Mouse (Mus musculus) embryonic fibroblast, embryonic 13.5 days (primary cell): ENCODE data around the gene Tjp3. TPM values are rescaled to one million over a fixed set of nuclear protein-coding genes. Genes with fewer than 3 reads are reported as not detected.

Experiments
- H3K27ac ChIP-seq: 2 replicates; pipeline ENCODE4 v1.5.1; 2012; ENCODE audit warnings: low read length, control low read depth, inconsistent platforms; ENCODE audit not compliant: insufficient read depth
- H3K4me1 ChIP-seq: 2 replicates; pipeline ENCODE4 v1.6.1; 2011; ENCODE audit warnings: low read length; ENCODE audit not compliant: control insufficient read depth, insufficient read depth
- H3K4me3 ChIP-seq: 2 replicates; pipeline ENCODE4 v1.5.1; 2011; ENCODE audit warnings: mild to moderate bottlenecking, control low read depth, low read length; ENCODE audit not compliant: insufficient read depth
- CTCF ChIP-seq: IDR thresholded peaks from 2 replicates; pipeline ENCODE4 v1.5.1; 2011; ENCODE audit warnings: mild to moderate bottlenecking, control low read depth, low read length, moderate library complexity, borderline replicate concordance; ENCODE audit not compliant: insufficient read depth
- POLR2A ChIP-seq: IDR thresholded peaks from 2 replicates; pipeline ENCODE4 v1.6.1; 2011; ENCODE audit warnings: low read depth, mild to moderate bottlenecking, control low read depth, low read length, moderate library complexity
- polyA plus RNA-seq: library from polyadenylated mRNA; stranded (reverse); fragments of >200 nt; gene quantifications from 2 replicates; pipeline ENCODE4 v1.2.4, GENCODE M21; 2011; ENCODE audit warnings: low read depth; ENCODE audit not compliant: missing spikeins, insufficient read length

The Tjp3 gene
- polyA plus RNA-seq, 1 experiment, result not detected

DNA sequence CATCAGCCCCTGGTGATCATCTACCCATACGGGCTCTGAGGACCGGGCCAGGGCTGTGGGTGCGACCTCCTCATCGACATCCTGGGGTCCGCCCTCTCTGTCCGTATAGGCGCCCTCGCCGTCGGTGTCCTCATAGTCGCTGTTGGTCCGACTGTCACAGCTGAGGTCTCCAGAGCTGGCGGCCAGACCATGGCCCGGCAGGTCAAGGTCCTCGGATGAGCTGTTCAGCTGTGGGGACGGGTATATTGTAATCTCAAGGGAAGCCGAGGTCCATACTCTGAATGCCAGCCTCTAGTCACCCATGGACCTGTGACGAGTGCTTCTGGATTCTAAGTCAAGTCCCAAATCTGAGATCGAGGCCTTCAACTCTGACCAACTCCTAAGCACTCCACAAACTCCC lies 17.5 kb downstream of the Tjp3 start:
- H3K4me3 ChIP-seq, result no peak overlapping the region
- no peaks in the 10 kb centered on the region for H3K4me1 ChIP-seq
- no peak for TF ChIP-seq POLR2A
- TF ChIP-seq CTCF, result no peak
- no peak overlapping the region for H3K27ac ChIP-seq

DNA sequence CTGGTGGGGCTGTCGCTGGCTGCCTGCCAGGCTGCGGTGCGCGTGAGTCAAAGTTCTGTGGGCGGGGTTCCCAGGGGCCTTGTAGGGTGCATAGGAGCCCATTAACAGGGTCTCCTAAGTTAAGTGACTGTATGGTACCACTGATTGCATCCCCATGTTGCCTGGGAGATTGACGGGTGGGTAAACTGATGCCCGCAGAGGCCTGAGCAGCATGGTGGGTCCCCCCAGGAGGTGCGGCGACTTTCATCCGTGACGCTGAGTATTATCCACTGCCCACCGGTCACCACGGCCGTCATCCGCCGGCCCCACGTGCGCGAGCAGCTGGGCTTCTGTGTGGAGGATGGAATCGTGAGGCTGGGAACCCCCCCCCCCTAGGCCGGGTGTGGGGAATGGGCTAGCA lies 19.0 kb downstream of the Tjp3 start:
- no peak for TF ChIP-seq CTCF
- no peak for TF ChIP-seq POLR2A
- Histone ChIP-seq H3K27ac (no peak overlapping the region), H3K4me1 (no peaks in the 10 kb centered on the region), H3K4me3 (no peak overlapping the region)

DNA sequence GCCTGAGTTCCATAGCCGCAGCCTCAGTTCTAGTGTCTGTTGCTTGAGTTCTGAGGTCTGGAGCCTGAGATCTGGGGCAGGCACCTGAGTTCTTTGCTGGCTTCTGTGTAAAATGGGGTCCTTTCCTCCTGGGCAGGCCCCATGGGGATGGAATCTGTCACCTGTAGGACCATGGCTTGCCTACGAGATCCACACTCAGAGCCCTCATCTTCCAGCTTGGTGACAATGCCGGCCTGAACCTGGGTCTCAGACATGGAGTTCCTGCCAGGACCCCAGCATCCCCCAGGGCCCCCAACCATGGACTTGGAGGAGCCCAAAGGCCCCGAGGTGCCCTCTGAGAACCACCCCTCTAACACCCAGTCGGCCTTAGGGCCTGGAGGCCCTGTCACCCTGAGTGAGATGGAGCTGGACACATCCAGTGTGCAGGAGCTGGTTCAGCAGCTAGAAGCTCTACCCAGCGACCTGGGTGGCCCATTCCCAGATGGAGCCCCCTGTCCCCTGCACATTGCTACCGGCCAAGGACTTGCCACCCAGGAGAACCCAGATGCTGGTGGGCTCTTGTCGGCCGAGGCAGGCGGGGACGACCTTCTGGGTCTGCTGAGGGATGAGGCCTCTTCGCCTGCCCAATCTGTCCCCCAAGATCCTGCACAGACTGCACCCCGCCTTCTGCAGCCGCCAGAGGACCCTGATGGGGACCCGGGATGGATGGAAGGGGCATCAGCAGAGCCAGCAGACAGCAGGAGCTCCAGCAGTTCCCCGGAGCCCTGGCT lies 22.6 kb downstream of the Tjp3 start:
- peak overlapping the region; percentile 59 for H3K4me3 ChIP-seq
- no peaks in the 10 kb centered on the region for H3K4me1 ChIP-seq
- H3K27ac ChIP-seq, result no peak overlapping the region
- TF ChIP-seq POLR2A (no peak), CTCF (no peak)

DNA sequence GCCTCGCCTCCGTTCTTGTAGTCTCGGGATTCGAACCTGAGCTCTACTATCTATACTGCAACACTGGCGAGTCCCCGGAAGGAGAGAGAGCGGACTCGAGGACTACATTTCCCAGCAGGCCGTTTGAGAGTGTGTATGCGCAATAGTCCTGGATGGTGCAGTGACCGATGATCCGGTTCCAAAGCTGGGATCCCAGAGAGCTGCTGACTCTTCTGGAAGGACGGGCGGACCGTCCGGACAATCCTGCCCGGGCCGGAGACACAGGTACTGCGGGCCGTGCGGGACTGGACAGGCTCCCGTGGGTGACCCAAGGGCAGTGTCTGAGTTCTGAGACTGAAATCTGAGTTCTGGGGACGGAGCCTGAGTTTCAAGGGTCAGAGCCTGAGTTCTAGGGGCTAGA lies 23.3 kb downstream of the Tjp3 start:
- H3K4me3 ChIP-seq, result peak overlapping the region; percentile 59
- H3K4me1 ChIP-seq, result no peaks in the 10 kb centered on the region
- 0 out of 2 replicates have a peak overlapping the region, but pooled peaks have one; percentile 2 for H3K27ac ChIP-seq
- TF ChIP-seq CTCF (no peak), POLR2A (peak; percentile 97)

DNA sequence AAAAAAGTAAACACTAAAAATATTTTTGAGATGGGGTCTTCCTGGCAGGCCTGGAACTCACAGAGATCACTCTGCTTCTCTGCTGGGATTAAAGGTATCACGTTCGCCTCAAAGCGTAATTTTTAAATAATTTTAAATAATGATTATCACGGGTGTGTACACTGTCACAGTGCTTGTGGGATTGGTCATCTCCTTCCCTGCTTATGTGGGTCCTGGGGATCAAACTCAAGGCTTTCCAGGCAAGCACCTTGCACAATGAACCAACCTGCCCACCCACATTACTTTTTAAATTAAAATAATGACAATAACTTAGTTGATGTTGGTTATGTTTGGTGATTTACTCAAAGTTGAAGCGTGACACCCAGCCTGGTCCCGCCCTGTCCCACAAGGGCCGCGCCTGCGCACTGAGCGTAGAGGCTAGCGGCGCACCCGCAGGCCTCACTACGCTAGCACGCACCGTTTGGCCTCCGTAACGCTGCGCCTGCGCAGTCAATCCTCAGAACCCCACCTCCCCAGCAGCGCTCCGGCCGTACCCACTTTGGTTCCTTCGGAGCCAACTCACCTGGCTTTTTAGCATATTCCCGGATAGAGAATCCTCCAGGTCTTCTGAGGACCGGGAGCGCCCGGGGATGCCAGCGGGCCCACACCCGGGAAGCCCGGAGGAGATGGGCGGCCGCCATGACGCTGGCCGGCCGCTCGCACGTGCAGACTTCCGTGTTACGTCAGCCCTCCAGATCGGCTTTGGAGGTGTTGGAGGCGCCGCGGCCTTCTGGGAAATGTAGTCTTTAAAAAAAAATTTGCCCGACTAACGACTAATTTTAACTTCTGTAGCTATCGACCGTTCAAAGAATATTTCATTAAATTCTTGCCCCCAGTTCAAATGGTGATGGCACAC lies 24.9 kb downstream of the Tjp3 start, which contains the start of the genes Mrpl54 and Apba3:
Mrpl54 (minus strand) TSS at position 724 of the 895 bp plus-strand sequence.
Apba3 (plus strand) TSS at position 750 of the 895 bp plus-strand sequence.
- Histone ChIP-seq H3K4me3 (peak within 1 kb of the TSS; percentile 69), H3K4me1 (no peaks in the 10 kb centered on the region), H3K27ac (peak within 1 kb of the TSS; percentile 90)
- TF ChIP-seq CTCF (no peak), POLR2A (peak; percentile 87)

DNA sequence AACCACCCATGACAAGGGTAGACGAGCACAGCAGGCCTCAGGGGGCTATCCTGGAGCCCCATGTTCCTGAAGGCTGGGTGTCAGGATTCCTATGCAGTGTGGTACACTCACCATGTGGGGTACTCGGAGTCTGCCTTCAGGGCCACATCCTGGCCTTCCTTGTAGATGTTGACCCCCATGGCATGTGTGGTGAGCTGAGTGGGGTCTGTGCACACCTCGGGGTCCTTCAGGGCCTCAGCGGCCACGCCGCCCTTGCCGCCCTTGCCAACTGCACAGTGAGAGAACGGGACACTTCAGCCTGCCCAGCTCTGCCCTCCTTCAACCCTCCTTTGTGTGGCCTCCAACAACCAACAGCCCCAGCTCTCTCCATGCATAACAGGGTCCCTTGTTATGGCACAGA lies 25.8 kb downstream of the Tjp3 start:
- Histone ChIP-seq H3K27ac (no peak overlapping the region), H3K4me3 (peak overlapping the region; percentile 63), H3K4me1 (no peaks in the 10 kb centered on the region)
- TF ChIP-seq POLR2A (no peak), CTCF (no peak)

DNA sequence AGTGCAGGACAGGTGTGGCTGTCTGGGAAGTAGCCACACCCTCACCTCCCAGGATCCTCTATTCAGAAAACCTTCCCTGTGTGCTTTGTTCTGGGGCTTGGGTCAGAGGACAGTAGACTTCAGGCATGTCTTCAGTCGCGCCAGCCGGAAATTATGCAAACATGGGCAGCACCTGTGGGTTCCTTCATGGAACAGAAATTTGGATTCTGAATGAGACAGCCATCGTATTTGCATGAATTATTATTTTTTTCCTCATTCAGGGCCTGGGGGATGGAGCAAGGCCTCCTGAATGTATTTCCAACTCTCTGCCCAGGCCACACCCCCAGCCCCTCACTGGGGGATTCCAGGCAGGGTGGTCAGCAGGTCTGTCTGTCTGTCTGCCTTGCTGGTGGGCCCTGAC lies 30.4 kb downstream of the Tjp3 start:
- TF ChIP-seq CTCF (no peak), POLR2A (no peak)
- H3K4me1 ChIP-seq, result no peaks in the 10 kb centered on the region
- no peak overlapping the region for H3K4me3 ChIP-seq
- H3K27ac ChIP-seq, result no peak overlapping the region

DNA sequence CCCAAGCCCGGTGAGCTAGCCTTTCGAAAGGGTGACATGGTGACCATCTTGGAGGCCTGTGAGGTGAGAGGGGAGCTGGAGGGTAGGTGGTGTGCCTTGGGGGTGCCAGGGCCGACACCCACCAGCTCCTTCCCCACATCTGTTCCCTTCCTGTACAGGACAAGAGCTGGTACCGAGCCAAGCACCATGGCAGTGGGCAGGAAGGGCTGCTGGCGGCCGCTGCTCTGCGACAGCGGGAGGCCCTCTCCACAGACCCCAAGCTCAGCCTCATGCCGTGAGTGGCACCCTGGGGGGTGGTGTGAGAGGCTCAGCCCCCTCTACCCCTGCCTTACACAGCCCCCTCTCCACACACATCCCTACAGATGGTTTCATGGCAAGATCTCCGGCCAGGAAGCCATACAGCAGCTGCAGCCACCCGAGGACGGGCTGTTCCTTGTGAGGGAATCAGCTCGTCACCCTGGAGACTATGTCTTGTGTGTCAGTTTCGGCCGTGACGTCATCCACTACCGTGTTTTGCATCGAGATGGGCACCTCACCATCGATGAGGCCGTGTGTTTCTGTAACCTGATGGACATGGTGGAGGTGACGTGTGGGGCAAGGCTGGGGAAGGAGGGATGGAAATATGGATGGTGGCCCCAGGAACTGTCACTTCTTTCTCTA lies 32.0 kb downstream of the Tjp3 start:
- TF ChIP-seq POLR2A (no peak), CTCF (no peak)
- H3K4me1 ChIP-seq, result no peaks in the 10 kb centered on the region
- H3K27ac ChIP-seq, result no peak overlapping the region
- H3K4me3 ChIP-seq, result no peak overlapping the region

DNA sequence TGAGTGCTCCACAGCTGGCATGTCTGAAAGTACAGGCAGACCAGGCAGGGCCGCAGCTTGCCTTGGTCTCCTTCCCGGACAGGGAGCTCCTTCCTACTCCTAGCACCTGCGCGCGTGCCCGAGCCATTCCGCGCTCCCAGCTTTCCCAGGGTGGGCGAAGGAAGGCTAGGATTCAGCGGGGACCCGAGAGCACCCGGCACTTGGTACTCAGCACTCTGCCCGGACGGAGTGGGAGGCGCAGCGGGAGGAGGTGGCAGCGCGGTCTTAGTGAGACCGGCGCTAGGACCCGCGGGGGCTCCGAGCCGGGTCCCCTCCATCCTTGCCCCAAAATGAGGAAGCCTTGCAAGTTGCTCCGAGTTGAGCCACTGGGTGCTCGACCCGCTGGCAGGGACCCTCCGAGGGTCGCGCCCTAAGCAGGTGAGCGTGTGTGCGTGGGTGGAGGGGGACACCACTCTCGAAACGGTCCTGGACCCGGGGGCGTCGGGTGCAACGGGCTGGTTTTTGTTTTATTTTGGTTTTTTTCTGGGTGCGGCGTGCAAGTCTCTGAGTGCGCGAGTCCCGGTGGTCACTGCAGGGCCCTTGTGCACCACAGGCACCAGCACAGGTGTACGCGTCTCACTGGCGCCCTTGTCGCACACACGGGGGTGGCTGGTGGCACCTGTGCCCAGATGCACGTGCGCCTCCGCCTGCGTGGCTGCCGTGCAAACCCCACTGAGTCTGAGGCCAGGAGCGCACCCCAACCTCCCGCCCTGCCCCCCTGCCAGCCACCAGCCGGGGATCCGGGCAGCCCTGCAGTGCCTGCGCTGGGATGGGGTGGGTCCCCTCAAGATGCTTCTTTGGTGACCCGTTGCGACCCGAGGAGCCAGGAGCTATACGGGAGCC lies 34.0 kb downstream of the Tjp3 start:
- peak overlapping the region; percentile 24; the same call in 1 of the 2 replicates for H3K4me3 ChIP-seq
- no peak for TF ChIP-seq POLR2A
- TF ChIP-seq CTCF, result no peak
- no peak overlapping the region for H3K27ac ChIP-seq
- H3K4me1 ChIP-seq, result no peaks in the 10 kb centered on the region
